10 mouse cellular contexts compared by ENCODE assay signal in the genomic region with DNA sequence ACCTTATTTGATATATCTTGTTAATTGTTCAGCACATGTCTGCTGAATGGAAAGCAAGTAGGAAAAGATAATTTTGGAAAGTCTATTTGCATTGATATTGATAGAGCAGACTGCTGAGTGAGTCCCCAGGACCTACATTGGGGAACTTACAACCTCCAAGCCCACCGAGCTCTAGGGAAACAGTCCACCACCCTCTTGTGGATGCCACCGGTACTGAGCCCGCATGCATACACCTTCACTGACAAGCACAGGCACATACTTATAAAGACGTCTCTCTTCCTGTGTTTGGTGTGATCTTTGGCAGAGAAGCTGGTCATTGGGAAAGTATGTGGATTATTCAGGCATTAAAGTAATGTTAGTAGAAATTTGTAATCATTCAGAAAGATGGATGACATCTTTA. TPM values are rescaled to one million over a fixed set of nuclear protein-coding genes. Genes with fewer than 3 reads are reported as not detected.
DNase-seq lines count a peak whose midpoint lies in the region; ATAC-seq and TF ChIP-seq lines count a peak whose summit lies in the region.
"Had no signal": no experiment of that assay in that cellular context is flagged by ENCODE, and none has a peak within 500 bp of the region (broad histone marks: within the 10 kb centered on the region; RNA-seq: fewer than 3 reads in every experiment).

No protein-coding gene starts in this region.

- H3K4me3 ChIP-seq in cerebellum, adult 2 months (replicated peaks; ENCODE audit: insufficient read depth, low read depth, low read length), result no peak overlapping the region
- no peak overlapping the region for H3K4me3 ChIP-seq in lung, adult 2 months (replicated peaks; ENCODE audit: extremely low read depth, low read depth, low read length)
- H3K4me3 ChIP-seq: midbrain, embryonic 12.5 days had no signal

- WGBS in cerebellum, adult 2 months, result 42% methylated on average over 4 of the region's 4 CpGs
- WGBS in lung, adult 2 months, result 43% methylated on average over 4 of the region's 4 CpGs

- no peak for TF ChIP-seq POLR2A in cerebellum, adult 2 months (IDR thresholded peaks at IDR 0.05; ENCODE audit: borderline replicate concordance, insufficient read depth, low read length)
- no peak for TF ChIP-seq POLR2A in lung, adult 2 months (IDR thresholded peaks at IDR 0.05; ENCODE audit: borderline replicate concordance, extremely low read depth, low read depth, low read length)

- peak; percentile 88 for ATAC-seq in megakaryocyte-erythroid progenitor cell, adult 5-6 weeks (replicated peaks; ENCODE audit: low FRiP score, low TSS enrichment, poor library complexity, severe bottlenecking)

- no peaks in the 10 kb centered on the region for H3K4me1 ChIP-seq in cerebellum, adult 2 months (ENCODE audit: control insufficient read depth, insufficient read depth, low read length)
- H3K4me1 ChIP-seq in lung, adult 2 months (ENCODE audit: control insufficient read depth, insufficient read depth, low read length), result no peaks in the 10 kb centered on the region
- H3K4me1 ChIP-seq: midbrain, embryonic 12.5 days had no signal

- no peaks in the 10 kb centered on the region for H3K27me3 ChIP-seq in cerebellum, adult 2 months (ENCODE audit: control insufficient read depth, insufficient read depth, low read length)
- H3K27me3 ChIP-seq: midbrain, embryonic 12.5 days had no signal

- H3K27ac ChIP-seq in cerebellum, adult 2 months (ENCODE audit: insufficient read depth, low read length), result no peak overlapping the region
- H3K27ac ChIP-seq: midbrain, embryonic 12.5 days had no signal

- DNase-seq in cerebellum, adult 2 months, result no peak
- no peak for DNase-seq in cerebellum, postnatal 4 days (ENCODE audit: low spot score in 2 of 2)
- DNase-seq in lung, adult 2 months, result no peak
- DNase-seq in lung, postnatal 25 days (ENCODE audit: low spot score), result no peak
- DNase-seq in c-Kit-positive CD71-negative TER-119-negative erythroid progenitor cells, embryonic 14.5 days (ENCODE audit: low read depth), result peak; percentile 25
- no peak for DNase-seq in cerebellum, adult 11-12 months
- DNase-seq in cerebellum, postnatal 25 days, result no peak
- DNase-seq: heart, postnatal 4 days had no signal

- TF ChIP-seq CTCF in cerebellum, adult 2 months (IDR thresholded peaks at IDR 0.05; ENCODE audit: borderline replicate concordance, insufficient read depth, low read depth, low read length), result peak; percentile 29; the same call in 1 of the 2 replicates
- TF ChIP-seq CTCF in lung, adult 2 months (IDR thresholded peaks at IDR 0.05; ENCODE audit: insufficient read depth, low read length), result peak; percentile 48

RNA-seq across cellular contexts. Expression of a gene that starts 14.4 kb away (rescaled TPM):
- 72.5 and 76.4 TPM in 2 replicates for polyA plus RNA-seq in cerebellum, adult 2 months (2012; rRNA removed)
- polyA plus RNA-seq in lung, adult 2 months (2012; rRNA removed), result 7.0 and 9.2 TPM in 2 replicates
- total RNA-seq in megakaryocyte-erythroid progenitor cell, adult 5-6 weeks (2014; fragmentation: Nextera tagmentation), result 0.54 TPM in 1 of 2 replicates, not detected in the other
- 0.19 TPM in 1 of 2 replicates, not detected in the other for total RNA-seq in megakaryocyte-erythroid progenitor cell, adult 5-6 weeks (2017)

RNA-seq across cellular contexts. Expression of a gene that starts 53.8 kb away (rescaled TPM):
- polyA plus RNA-seq in cerebellum, adult 2 months (2012; rRNA removed), result 166 and 172 TPM in 2 replicates
- 21.2 and 26.1 TPM in 2 replicates for polyA plus RNA-seq in lung, adult 2 months (2012; rRNA removed)
- 33.4 and 35.9 TPM in 2 replicates for total RNA-seq in megakaryocyte-erythroid progenitor cell, adult 5-6 weeks (2014; fragmentation: Nextera tagmentation)
- 39.0 and 68.3 TPM in 2 replicates for total RNA-seq in megakaryocyte-erythroid progenitor cell, adult 5-6 weeks (2017)
